Mouse (Mus musculus): Measurements from ENCODE around the gene Pax7.

DNA sequence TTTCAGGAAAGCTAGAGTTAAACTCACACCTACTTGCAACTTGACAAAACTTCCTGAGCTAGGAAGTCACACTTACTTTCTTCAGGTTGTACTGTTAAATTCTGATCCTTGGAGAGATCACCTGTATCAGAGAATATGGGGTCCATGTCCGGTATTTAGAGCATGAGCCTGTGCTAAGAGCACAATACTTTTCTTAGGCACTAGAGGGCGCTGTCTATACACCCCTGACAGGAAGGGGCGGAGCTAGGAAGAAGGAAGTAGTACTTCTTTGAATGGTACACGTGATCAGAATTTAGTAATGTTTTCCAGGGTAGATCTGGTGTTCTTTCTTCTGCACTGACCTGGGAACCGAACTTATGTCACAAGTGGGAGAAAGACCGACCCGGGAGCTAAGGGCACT, 43.6 kb downstream of the Pax7 start:
- TF ChIP-seq ZNF384 (IDR thresholded peaks at IDR 0.05; ENCODE audit: low read depth, low read length) (no peak), CHD2 (IDR thresholded peaks at IDR 0.05; ENCODE audit: low read depth, low read length) (no peak), MAFK (IDR thresholded peaks at IDR 0.05; ENCODE audit: insufficient read depth, low read depth, low read length) (no peak), HCFC1 (IDR thresholded peaks at IDR 0.05; ENCODE audit: borderline replicate concordance, insufficient read depth, low read length) (no peak), ZC3H11A (IDR thresholded peaks at IDR 0.05; ENCODE audit: borderline replicate concordance, low read depth, low read length) (no peak)

Measured in ES-E14 (cell line).